Mouse (Mus musculus) limb, embryonic 11.5 days (tissue): ENCODE measurements around the gene BC035044. TPM values are rescaled to one million over a fixed set of nuclear protein-coding genes. Genes with fewer than 3 reads are reported as not detected.
"Not testable (repeated sequence)": the region's sequence is repeated elsewhere in the genome, so short reads cannot be mapped to it uniquely, and the experiment has no call there.

Source experiments
- ATAC-seq: fragments of 200-750 bp; cut with Nextera tagmentation; 2 replicates; pipeline ENCODE4 v1.8.0; 2017; ENCODE audit warnings: low read depth; ENCODE audit not compliant: insufficient number of reproducible peaks, low FRiP score, low TSS enrichment
- DNase-seq: peaks from one replicate; pipeline ENCODE4 v3.0.0-alpha.2; 2015; ENCODE audit warnings: low spot score
- H3K27ac ChIP-seq: fragments of 300-500 bp; sonication (generic); replicated peaks from 2 replicates; pipeline ENCODE4 v1.5.1; 2014; ENCODE audit warnings: low read depth, mild to moderate bottlenecking, low read length
- H3K27me3 ChIP-seq: fragments of 300-500 bp; sonication (generic); 2 replicates; pipeline ENCODE4 v1.6.1; 2014; ENCODE audit warnings: mild to moderate bottlenecking, low read length, mixed read lengths; ENCODE audit not compliant: control insufficient read depth, insufficient read depth
- H3K36me3 ChIP-seq: fragments of 300-500 bp; sonication (generic); 2 replicates; pipeline ENCODE4 v1.6.1; 2014; ENCODE audit warnings: mild to moderate bottlenecking, low read length, moderate library complexity, mixed read lengths; ENCODE audit not compliant: control insufficient read depth, insufficient read depth
- H3K4me1 ChIP-seq: fragments of 300-500 bp; sonication (generic); 2 replicates; pipeline ENCODE4 v1.6.1; 2014; ENCODE audit warnings: low read length, mixed read lengths; ENCODE audit not compliant: control insufficient read depth, insufficient read depth
- H3K4me2 ChIP-seq: fragments of 300-500 bp; sonication (generic); 2 replicates; pipeline ENCODE4 v1.6.1; 2014; ENCODE audit warnings: low read depth, mild to moderate bottlenecking, moderate library complexity; ENCODE audit not compliant: severe bottlenecking
- H3K4me3 ChIP-seq: fragments of 300-500 bp; sonication (generic); 2 replicates; pipeline ENCODE4 v1.5.1; 2014; ENCODE audit warnings: low read depth, low read length
- H3K9ac ChIP-seq: fragments of 300-500 bp; sonication (generic); 2 replicates; pipeline ENCODE4 v1.6.1; 2014; ENCODE audit warnings: mild to moderate bottlenecking, low read length
- H3K9me3 ChIP-seq: fragments of 300-500 bp; sonication (generic); 2 replicates; pipeline ENCODE4 v1.6.1; 2016; ENCODE audit warnings: low read length; ENCODE audit not compliant: control insufficient read depth
- WGBS: fragments of 180-500 bp; shearing (Covaris S2); extraction: QIAGEN DNeasy Blood & Tissue Kit; methylation state at CpG from one replicate; pipeline ENCODE4 v1.1.7; 2014; 5-methylcytosine and 5-hydroxymethylcytosine counted together
- polyA plus RNA-seq: library from polyadenylated mRNA; unstranded; fragments of >200 nt; fragmentation: Nextera tagmentation; extraction: Ambion mirVana; gene quantifications from 2 replicates; pipeline ENCODE4 v1.2.1, GENCODE M21; 2014

The BC035044 gene
- 0.58 and 0.96 TPM in 2 replicates for polyA plus RNA-seq

DNA sequence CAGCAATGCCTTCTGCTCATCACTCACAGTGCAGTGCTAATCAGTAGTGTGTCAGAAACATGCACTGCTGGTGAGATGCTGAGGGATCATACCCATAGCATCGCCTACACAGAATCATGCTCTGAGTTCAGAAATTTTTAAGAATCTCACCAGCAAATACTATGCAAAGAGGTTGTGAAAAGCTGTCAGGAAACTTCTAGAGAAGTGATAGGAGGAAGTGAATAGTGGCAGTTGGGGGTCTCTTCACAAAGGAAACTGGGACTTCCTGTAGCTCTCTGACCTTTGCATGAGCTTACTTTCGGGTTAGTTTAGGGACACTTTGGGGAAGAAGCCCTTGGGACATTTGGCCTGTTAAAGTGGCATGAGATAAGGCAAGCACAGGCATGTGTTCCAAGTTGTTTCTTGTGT is at the start of gene BC035044:
TSS of gene BC035044 (minus strand) at position 179 of the 408 bp plus-strand sequence.
- no peaks in the 10 kb centered on the region for H3K9me3 ChIP-seq
- H3K27me3 ChIP-seq, result no peaks in the 10 kb centered on the region
- H3K4me1 ChIP-seq, result no peaks in the 10 kb centered on the region
- H3K27ac ChIP-seq, result no peak within 1 kb of the TSS
- no peak within 1 kb of the TSS for H3K4me2 ChIP-seq
- H3K4me3 ChIP-seq, result no peak within 1 kb of the TSS
- WGBS, result 70% methylated on average over 2 of the region's 2 CpGs
- DNase-seq (no peak), ATAC-seq (no peak)
- no peak within 1 kb of the TSS for H3K9ac ChIP-seq
- no peaks in the 10 kb centered on the region for H3K36me3 ChIP-seq

DNA sequence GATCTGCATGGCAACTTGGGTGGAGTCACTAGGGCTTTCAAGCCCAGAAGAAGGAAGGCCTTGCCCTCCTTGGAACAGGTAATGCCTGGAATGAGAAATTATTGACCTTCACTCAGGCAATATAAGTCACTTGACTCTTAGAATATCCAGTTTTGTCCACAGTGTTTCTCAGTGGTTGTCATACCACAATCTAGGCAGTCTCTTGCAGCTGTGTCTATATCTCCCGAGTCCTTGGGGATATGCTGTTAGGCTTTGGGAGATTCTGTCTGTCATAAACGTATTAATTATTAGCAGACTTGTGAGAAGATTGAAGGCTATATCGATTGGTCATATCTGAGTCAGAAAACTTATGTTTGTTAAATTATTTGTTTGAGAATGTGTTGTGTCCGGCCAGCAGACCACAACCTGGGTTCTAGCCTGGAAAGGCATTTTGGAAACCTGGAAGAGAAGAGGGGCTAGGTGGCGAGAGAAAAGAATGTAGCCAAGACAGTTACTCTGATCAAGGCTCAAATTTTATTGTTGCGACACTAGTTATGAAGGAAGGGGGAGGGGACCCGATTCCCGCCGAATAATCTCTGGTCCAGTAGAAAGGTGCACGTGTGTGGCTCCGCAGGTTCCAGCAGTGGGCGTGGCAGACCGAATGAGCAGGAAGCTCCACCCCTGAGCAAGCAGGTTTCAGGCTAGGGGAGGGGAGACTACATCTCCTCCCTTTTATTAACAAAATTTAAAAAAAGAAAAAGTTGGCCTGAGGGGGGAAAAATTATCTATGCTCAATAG is 45.2 kb upstream of the BC035044 start:
- H3K27me3 ChIP-seq, H3K9me3 ChIP-seq, H3K4me3 ChIP-seq, DNase-seq, H3K36me3 ChIP-seq, H3K27ac ChIP-seq, H3K4me2 ChIP-seq, ATAC-seq, H3K4me1 ChIP-seq, H3K9ac ChIP-seq: not testable (repeated sequence)
- WGBS, result 88% methylated on average over 4 of the region's 13 CpGs

DNA sequence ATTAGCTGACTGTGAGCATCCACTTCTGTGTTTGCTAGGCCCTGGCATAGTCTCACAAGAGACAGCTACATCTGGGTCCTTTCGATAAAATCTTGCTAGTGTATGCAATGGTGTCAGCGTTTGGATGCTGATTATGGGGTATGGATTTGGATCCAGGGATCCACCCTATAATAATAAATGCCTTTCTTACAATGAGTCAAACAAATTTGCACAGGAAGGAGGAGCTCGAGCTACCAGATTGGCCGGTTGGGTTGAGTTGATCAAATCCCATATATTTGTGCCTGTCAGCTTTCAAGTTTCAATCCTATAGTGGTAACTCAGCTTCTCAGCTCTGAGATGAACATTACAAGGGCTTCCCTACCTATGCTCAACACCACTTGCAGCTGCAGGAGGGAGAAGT is 43.2 kb upstream of the BC035044 start, which contains the start of gene Clec2g:
TSS of gene Clec2g (plus strand) at position 301 of the 400 bp plus-strand sequence.
- H3K4me2 ChIP-seq, H3K27me3 ChIP-seq, H3K4me1 ChIP-seq, H3K27ac ChIP-seq, H3K9ac ChIP-seq, ATAC-seq, DNase-seq, H3K36me3 ChIP-seq, H3K4me3 ChIP-seq, H3K9me3 ChIP-seq: not testable (repeated sequence)
- WGBS, result 94% methylated on average over 4 of the region's 4 CpGs

DNA sequence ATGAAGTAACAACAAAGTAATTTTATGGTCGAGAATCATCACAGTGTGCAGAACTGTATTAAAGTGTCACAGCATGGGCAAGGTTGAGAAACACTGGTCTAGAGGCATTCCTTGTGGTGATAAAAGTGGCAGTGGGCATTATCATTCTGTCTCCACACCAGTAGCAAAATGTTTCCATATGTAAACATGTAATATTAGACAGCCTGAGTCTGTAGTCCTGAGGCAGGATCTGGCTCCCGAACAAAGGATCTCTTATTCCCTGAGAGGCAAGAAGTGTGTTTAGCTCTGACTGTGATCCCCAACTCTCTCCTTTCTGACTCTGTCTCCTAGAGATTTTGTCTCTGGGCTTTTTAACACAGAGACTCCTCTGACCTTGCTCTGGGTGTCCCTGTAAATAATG is 42.1 kb upstream of the BC035044 start:
- H3K4me3 ChIP-seq, result no peak overlapping the region
- H3K27me3 ChIP-seq, result no peaks in the 10 kb centered on the region
- H3K4me1 ChIP-seq, result no peaks in the 10 kb centered on the region
- no peak for DNase-seq
- H3K9me3 ChIP-seq, result no peaks in the 10 kb centered on the region
- WGBS, result 71% methylated on average over 2 of the region's 2 CpGs
- no peaks in the 10 kb centered on the region for H3K36me3 ChIP-seq
- ATAC-seq, result peak; percentile 26; the same call in 1 of the 2 replicates
- H3K4me2 ChIP-seq, result no peak overlapping the region
- H3K27ac ChIP-seq, result no peak overlapping the region; the same call in 1 of the 2 replicates
- H3K9ac ChIP-seq, result no peak overlapping the region

DNA sequence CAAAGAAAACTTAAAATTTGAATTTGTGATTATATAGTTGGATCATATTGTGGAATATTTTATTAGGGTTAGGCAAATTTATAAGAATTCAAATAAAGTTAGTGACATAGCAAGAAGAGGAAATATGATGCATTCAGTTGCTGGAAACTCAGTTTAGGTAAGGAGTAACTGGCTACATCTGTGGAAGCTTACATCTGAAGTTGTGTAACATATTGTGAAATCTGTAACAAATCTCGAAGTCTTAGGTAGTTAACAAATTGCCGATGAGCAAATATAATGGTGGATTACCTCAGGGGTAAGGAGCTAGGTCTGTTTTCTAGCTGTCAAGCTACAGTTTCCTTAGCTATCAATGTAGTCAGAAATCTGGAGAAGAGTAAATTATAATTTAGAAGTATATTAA is 26.4 kb upstream of the BC035044 start:
- H3K4me2 ChIP-seq, result no peak overlapping the region
- WGBS, result 81% methylated on average over 2 of the region's 2 CpGs
- H3K27me3 ChIP-seq, result no peaks in the 10 kb centered on the region
- no peaks in the 10 kb centered on the region for H3K4me1 ChIP-seq
- H3K9ac ChIP-seq, result no peak overlapping the region
- H3K4me3 ChIP-seq, result no peak overlapping the region
- H3K9me3 ChIP-seq, result no peaks in the 10 kb centered on the region
- no peak for ATAC-seq
- no peak for DNase-seq
- H3K27ac ChIP-seq, result no peak overlapping the region
- no peaks in the 10 kb centered on the region for H3K36me3 ChIP-seq

DNA sequence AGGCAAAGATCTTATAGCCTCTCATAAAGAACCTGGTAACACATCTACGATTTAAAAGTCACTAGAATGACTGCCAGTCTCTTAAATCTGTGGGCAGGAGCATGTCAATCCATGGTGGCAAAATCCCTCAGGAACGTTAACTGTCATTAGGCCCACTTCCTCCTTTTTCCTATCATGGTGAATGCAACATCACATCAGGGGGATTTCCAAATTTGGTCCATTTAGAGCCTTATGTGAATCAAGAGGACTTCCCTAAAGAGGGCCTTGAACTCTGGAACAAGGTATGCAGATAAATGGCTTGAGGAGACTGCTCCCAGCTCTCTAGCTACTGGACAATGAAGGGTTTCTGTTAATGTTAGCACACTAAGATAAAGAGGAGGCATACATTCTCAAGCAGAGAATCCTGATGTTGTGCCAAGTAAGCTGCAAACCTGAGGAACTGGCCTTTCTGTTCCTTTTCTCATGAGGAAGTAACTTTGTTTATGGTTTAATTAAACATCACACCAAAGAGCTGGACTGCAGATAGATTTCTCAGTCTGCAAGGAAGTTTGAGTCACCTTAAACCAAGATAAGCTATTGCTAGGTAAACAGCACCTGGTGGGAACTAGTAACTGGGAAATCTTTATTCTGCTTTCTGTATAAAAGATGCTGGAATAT is 22.8 kb upstream of the BC035044 start:
- Histone ChIP-seq H3K9ac (no peak overlapping the region), H3K4me1 (no peaks in the 10 kb centered on the region), H3K9me3 (no peaks in the 10 kb centered on the region), H3K4me2 (no peak overlapping the region), H3K27ac (no peak overlapping the region), H3K27me3 (no peaks in the 10 kb centered on the region), H3K36me3 (no peaks in the 10 kb centered on the region), H3K4me3 (no peak overlapping the region)
- 89% methylated on average over 2 of the region's 2 CpGs for WGBS
- DNase-seq (no peak), ATAC-seq (no peak)

DNA sequence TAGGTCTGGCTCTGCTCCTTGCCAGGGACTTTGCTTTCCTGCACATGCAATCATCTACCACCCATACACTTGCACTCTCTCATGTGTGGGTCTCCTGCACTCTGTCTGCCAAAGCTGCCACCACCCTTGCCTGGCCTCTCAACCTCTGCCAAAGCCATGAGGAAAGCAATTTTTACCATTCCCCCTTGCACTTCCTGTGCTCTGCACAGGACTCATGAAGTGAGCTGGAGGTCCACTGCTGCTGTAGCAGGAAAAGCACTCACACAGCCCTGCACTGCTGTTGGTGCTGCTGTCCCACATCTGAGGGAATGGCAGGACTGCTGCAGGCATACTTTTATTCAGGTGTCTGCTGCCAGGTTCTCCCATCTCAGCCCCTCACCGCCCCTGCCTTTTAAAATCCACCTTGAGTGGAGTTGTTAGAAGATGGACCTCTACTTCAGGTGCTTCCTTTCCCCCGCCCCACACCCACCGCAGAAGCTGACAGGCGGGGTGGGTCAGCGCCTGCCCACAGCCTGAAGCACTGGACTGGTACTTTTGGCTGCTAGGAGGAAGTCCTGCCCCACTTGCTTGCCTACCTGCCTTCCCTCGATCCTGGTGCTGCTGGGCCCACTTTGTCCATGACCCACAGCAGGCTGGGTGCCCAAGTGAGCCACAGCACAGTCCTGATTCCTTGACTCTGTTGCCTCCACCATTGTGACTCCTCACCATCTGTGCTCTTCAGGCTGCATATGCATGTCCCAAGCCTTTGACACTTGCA is 10.0 kb upstream of the BC035044 start:
- not testable (repeated sequence) for H3K9me3 ChIP-seq, DNase-seq, H3K4me2 ChIP-seq, H3K36me3 ChIP-seq, H3K27me3 ChIP-seq, H3K4me1 ChIP-seq, H3K27ac ChIP-seq, H3K4me3 ChIP-seq, H3K9ac ChIP-seq
- WGBS, result 89% methylated on average over 6 of the region's 6 CpGs
- 0 out of 2 replicates have a peak, but pooled peaks have one; percentile 9 for ATAC-seq

DNA sequence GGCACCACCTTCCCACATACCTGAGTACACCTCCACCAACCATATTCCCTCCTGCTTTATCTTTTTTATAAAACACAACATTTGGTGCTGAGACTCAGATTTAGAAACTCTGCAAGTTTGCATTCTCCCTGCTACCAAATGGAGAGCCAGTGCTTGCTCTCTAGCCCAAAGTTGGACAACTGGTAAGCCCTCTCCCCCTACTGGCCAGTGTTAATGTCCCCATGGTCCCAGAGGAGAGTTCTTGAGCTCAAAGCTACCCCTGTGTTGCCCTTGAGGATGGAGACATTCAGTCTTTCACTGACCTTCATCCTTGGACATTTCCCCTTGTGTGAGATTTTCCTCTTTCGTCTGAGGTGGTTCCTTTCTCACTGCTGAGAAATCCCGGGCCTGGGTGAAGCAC is 9.1 kb upstream of the BC035044 start:
- no peak for DNase-seq
- WGBS, result 83% methylated on average over 2 of the region's 2 CpGs

More for the DNA sequence above, 9.1 kb upstream of the BC035044 start:
- no peaks in the 10 kb centered on the region for H3K9me3 ChIP-seq
- H3K4me2 ChIP-seq, result no peak overlapping the region
- H3K27me3 ChIP-seq, result no peaks in the 10 kb centered on the region
- no peaks in the 10 kb centered on the region for H3K36me3 ChIP-seq
- no peak for ATAC-seq
- no peak overlapping the region for H3K9ac ChIP-seq
- H3K27ac ChIP-seq, result no peak overlapping the region
- no peaks in the 10 kb centered on the region for H3K4me1 ChIP-seq
- H3K4me3 ChIP-seq, result no peak overlapping the region
